ENCODE assay signal across 9 mouse cellular contexts in genomic region chr5:31598579-31598978, GRCm38 (mm10). TPM values are rescaled to one million over a fixed set of nuclear protein-coding genes. Genes with fewer than 3 reads are reported as not detected.
DNase-seq lines count a peak whose midpoint lies in the region; ATAC-seq and TF ChIP-seq lines count a peak whose summit lies in the region.
"Had no signal": no experiment of that assay in that cellular context is flagged by ENCODE, and none has a peak within 500 bp of the region (broad histone marks: within the 10 kb centered on the region; RNA-seq: fewer than 3 reads in every experiment).

No protein-coding gene starts in this region.

- no peak for TF ChIP-seq POLR2A in spleen, adult 2 months (IDR thresholded peaks at IDR 0.05; ENCODE audit: low read depth, low read length)

- H3K9ac ChIP-seq in liver, embryonic 14.5 days (replicated peaks): no peak overlapping the region
- no peak overlapping the region for H3K9ac ChIP-seq in hindbrain, embryonic 16.5 days (ENCODE audit: low read depth, low read length)
- H3K9ac ChIP-seq: embryonic facial prominence, embryonic 15.5 days had no signal

- H3K4me3 ChIP-seq in heart, embryonic 10.5 days: no peak overlapping the region
- no peak overlapping the region for H3K4me3 ChIP-seq in spleen, adult 2 months (ENCODE audit: extremely low read depth, insufficient read depth, insufficient read length)
- H3K4me3 ChIP-seq in liver, embryonic 14.5 days (ENCODE audit: insufficient read depth in 1 of 2, low read depth in 2 of 2, low read length in 2 of 2): no peak overlapping the region
- H3K4me3 ChIP-seq in hindbrain, embryonic 16.5 days (ENCODE audit: low read length): no peak overlapping the region
- H3K4me3 ChIP-seq: embryonic facial prominence, embryonic 15.5 days had no signal

- H3K27me3 ChIP-seq in heart, embryonic 10.5 days (ENCODE audit: insufficient read depth, poor library complexity, severe bottlenecking): 0 out of 2 replicates have a peak, but pooled peaks cover 4% of the 10 kb centered on the region
- no peaks in the 10 kb centered on the region for H3K27me3 ChIP-seq in spleen, adult 2 months (ENCODE audit: control insufficient read depth, insufficient read depth, low read length)
- no peaks in the 10 kb centered on the region for H3K27me3 ChIP-seq in liver, embryonic 14.5 days (ENCODE audit: control insufficient read depth, insufficient read depth, low read length)
- no peaks in the 10 kb centered on the region; the same call in 1 of the 2 replicates for H3K27me3 ChIP-seq in hindbrain, embryonic 16.5 days (replicated peaks; ENCODE audit: control insufficient read depth, insufficient read depth, low read length)
- H3K27me3 ChIP-seq: embryonic facial prominence, embryonic 15.5 days had no signal

- no peaks in the 10 kb centered on the region for H3K9me3 ChIP-seq in heart, embryonic 10.5 days
- no peaks in the 10 kb centered on the region for H3K9me3 ChIP-seq in liver, embryonic 14.5 days (ENCODE audit: control insufficient read depth, low read length)
- no peaks in the 10 kb centered on the region for H3K9me3 ChIP-seq in hindbrain, embryonic 16.5 days (ENCODE audit: control insufficient read depth, low read length)
- H3K9me3 ChIP-seq: embryonic facial prominence, embryonic 15.5 days had no signal

- no peak overlapping the region for H3K4me2 ChIP-seq in liver, embryonic 14.5 days (ENCODE audit: low read depth)
- no peak overlapping the region for H3K4me2 ChIP-seq in hindbrain, embryonic 16.5 days (ENCODE audit: low read length)
- H3K4me2 ChIP-seq: embryonic facial prominence, embryonic 15.5 days had no signal

- peak; percentile 28; the same call in 1 of the 2 replicates for TF ChIP-seq CTCF in spleen, adult 2 months (IDR thresholded peaks at IDR 0.05; ENCODE audit: extremely low read depth, insufficient read depth, insufficient read length, insufficient replicate concordance)
- TF ChIP-seq CTCF in liver, embryonic 14.5 days (IDR thresholded peaks at IDR 0.05; ENCODE audit: low read depth): peak; percentile 61

- intact Hi-C loops in heart, postnatal 14 days (cut with DNase I): loop anchor here (5.0 to 10.0 kb wide), 3 partner anchors 36 to 596 kb away; partner anchors contain the start of gene Fosl2

- H3K27ac ChIP-seq in heart, embryonic 10.5 days: no peak overlapping the region
- H3K27ac ChIP-seq in spleen, adult 2 months (ENCODE audit: insufficient read depth, low read length): no peak overlapping the region
- no peak overlapping the region for H3K27ac ChIP-seq in liver, embryonic 14.5 days
- no peak overlapping the region for H3K27ac ChIP-seq in hindbrain, embryonic 16.5 days (ENCODE audit: low read depth, low read length)
- H3K27ac ChIP-seq: embryonic facial prominence, embryonic 15.5 days had no signal

- no peak for TF ChIP-seq EP300 in liver, embryonic 14.5 days (IDR thresholded peaks at IDR 0.05; ENCODE audit: low read depth)

- 62% methylated on average over 4 of the region's 4 CpGs for WGBS in heart, embryonic 10.5 days
- WGBS in spleen, adult 2 months: 78% methylated on average over 4 of the region's 4 CpGs
- 53% methylated on average over 4 of the region's 4 CpGs for WGBS in liver, embryonic 14.5 days (ENCODE audit: insufficient replicate concordance)
- 59% methylated on average over 4 of the region's 4 CpGs for WGBS in hindbrain, embryonic 16.5 days

- peak; percentile 31 to 40 for DNase-seq in heart, postnatal 14 days
- DNase-seq in heart, embryonic 10.5 days (ENCODE audit: low spot score): no peak
- DNase-seq in spleen, adult 2 months (ENCODE audit: low read depth in 1 of 2, low spot score in 2 of 2): peak in 1 of 2 experiments; percentile 11
- no peak for DNase-seq in spleen, adult 12 weeks (ENCODE audit: low spot score)
- DNase-seq in adrenal gland, postnatal 14 days: peak; percentile 77
- no peak for DNase-seq in liver, embryonic 14.5 days (ENCODE audit: low read depth in 3 of 3, low spot score in 3 of 3)
- peak; percentile 65 for DNase-seq in thymus, postnatal 14 days

- no peaks in the 10 kb centered on the region for H3K36me3 ChIP-seq in heart, embryonic 10.5 days
- H3K36me3 ChIP-seq in spleen, adult 2 months (ENCODE audit: control insufficient read depth, insufficient read depth, low read length): no peaks in the 10 kb centered on the region
- no peaks in the 10 kb centered on the region for H3K36me3 ChIP-seq in liver, embryonic 14.5 days (replicated peaks; ENCODE audit: control insufficient read depth, insufficient read depth, low read depth)
- H3K36me3 ChIP-seq in hindbrain, embryonic 16.5 days (ENCODE audit: control insufficient read depth, insufficient read depth, low read length): no peaks in the 10 kb centered on the region
- H3K36me3 ChIP-seq: embryonic facial prominence, embryonic 15.5 days had no signal

- ATAC-seq in liver, embryonic 14.5 days (ENCODE audit: insufficient read depth): no peak
- no peak for ATAC-seq in hindbrain, embryonic 16.5 days

- H3K4me1 ChIP-seq in heart, embryonic 10.5 days: peaks cover 29% of the 10 kb centered on the region; the same call in 1 of the 2 replicates
- H3K4me1 ChIP-seq in spleen, adult 2 months (ENCODE audit: control insufficient read depth, insufficient read depth, insufficient read length): no peaks in the 10 kb centered on the region; the same call in 1 of the 2 replicates
- H3K4me1 ChIP-seq in liver, embryonic 14.5 days (replicated peaks; ENCODE audit: control insufficient read depth in 2 of 2, insufficient read depth in 2 of 2, low read length in 1 of 2): peaks cover 4 to 14% of the 10 kb centered on the region in 2 experiments; a peak in 2 of 4 replicates
- H3K4me1 ChIP-seq in hindbrain, embryonic 16.5 days (ENCODE audit: control insufficient read depth, insufficient read depth, low read depth, low read length): peaks cover 9% of the 10 kb centered on the region

RNA-seq across cellular contexts. Expression of gene Mrpl33, which starts 1.8 kb away (rescaled TPM):
- 100 to 1,000 TPM; 280 to 291 TPM for total RNA-seq in heart, postnatal 14 days (2021)
- 294 and 320 TPM in 2 replicates for polyA plus RNA-seq in heart, embryonic 10.5 days (2016; fragmentation: Nextera tagmentation; extraction: Ambion mirVana)
- 9.9 and 10.2 TPM in 2 replicates for polyA plus RNA-seq in spleen, adult 2 months (2012; rRNA removed)
- 300 and 306 TPM in 2 replicates for total RNA-seq in adrenal gland, postnatal 14 days (2021)
- polyA plus RNA-seq in liver, embryonic 14.5 days (2012; rRNA removed): 57.8 and 80.0 TPM in 2 replicates
- 211 and 219 TPM in 2 replicates for polyA plus RNA-seq in liver, embryonic 14.5 days (2014; fragmentation: Nextera tagmentation; extraction: Ambion mirVana)
- polyA plus RNA-seq in hindbrain, embryonic 16.5 days (2015; fragmentation: Nextera tagmentation; extraction: Ambion mirVana): 197 and 215 TPM in 2 replicates

Comparison
In these comparisons a context has a peak if more than half of its experiments do, and no peak if none do; other contexts are left out.
1. DNase-seq: peak in heart, postnatal 14 days (2 of 2), adrenal gland, postnatal 14 days (single experiment) and thymus, postnatal 14 days (single experiment); none in heart, embryonic 10.5 days (single experiment), spleen, adult 12 weeks (single experiment) and liver, embryonic 14.5 days (0 of 3).